Mouse (Mus musculus) CH12.LX (cell line): Measurements from ENCODE around the gene Rasl2-9.

Experiments used
- BHLHE40 ChIP-seq: IDR thresholded peaks from 2 replicates; pipeline ENCODE4 v1.6.1; 2011; ENCODE audit warnings: mild to moderate bottlenecking, low read depth, low read length, improper control_type of control experiment
- CTCF ChIP-seq, 2 experiments: IDR thresholded peaks in 1 of 2; conservative IDR thresholded peaks in 1 of 2; 2 replicates each; pipeline ENCODE4 v1.5.1; 2011 to 2012; ENCODE audit warnings: low read depth in 2 of 2, low read length in 2 of 2, improper control_type of control experiment in 1 of 2, inconsistent platforms in 1 of 2, mild to moderate bottlenecking in 1 of 2, moderate library complexity in 1 of 2
- GABPA ChIP-seq: IDR thresholded peaks from 2 replicates; pipeline ENCODE4 v1.6.1; 2012; ENCODE audit warnings: low read depth, low read length, improper control_type of control experiment, inconsistent platforms; ENCODE audit not compliant: insufficient replicate concordance
- HCFC1 ChIP-seq: IDR thresholded peaks from 2 replicates; pipeline ENCODE4 v1.6.1; 2012; ENCODE audit warnings: low read depth, mild to moderate bottlenecking, inconsistent platforms, low read length, improper control_type of control experiment
- MAX ChIP-seq: IDR thresholded peaks from 2 replicates; pipeline ENCODE4 v1.6.1; 2011; ENCODE audit warnings: low read length, improper control_type of control experiment
- POLR2A ChIP-seq: IDR thresholded peaks from 2 replicates; pipeline ENCODE4 v1.6.1; 2011; ENCODE audit warnings: low read depth, mild to moderate bottlenecking, improper control_type of control experiment, low read length
- USF1 ChIP-seq: IDR thresholded peaks from 2 replicates; pipeline ENCODE4 v1.6.1; 2014; ENCODE audit warnings: low read depth, mild to moderate bottlenecking, inconsistent platforms, low read length, improper control_type of control experiment
- ZC3H11A ChIP-seq: IDR thresholded peaks from 2 replicates; pipeline ENCODE4 v1.6.1; 2012; ENCODE audit warnings: low read depth, mild to moderate bottlenecking, inconsistent platforms, low read length, improper control_type of control experiment

- TF ChIP-seq CTCF (conservative IDR thresholded peaks at IDR 0.05 in 1 of 2, IDR thresholded peaks at IDR 0.05 in 1 of 2; ENCODE audit: low read depth in 2 of 2, low read length in 2 of 2): no peak
- no peak for TF ChIP-seq MAX
- no peak for TF ChIP-seq GABPA
- TF ChIP-seq POLR2A: no peak
- TF ChIP-seq BHLHE40: no peak
- TF ChIP-seq USF1: no peak
- no peak for TF ChIP-seq ZC3H11A
- no peak for TF ChIP-seq HCFC1
Observed at GRCm38 (mm10) chr7:5099796-5100195, 26.0 kb downstream of the Rasl2-9 start.
